Mouse (Mus musculus) heart, embryonic 13.5 days (tissue): ENCODE results near the gene Nipbl. TPM values are rescaled to one million over a fixed set of nuclear protein-coding genes. Genes with fewer than 3 reads are reported as not detected.
"Not testable (repeated sequence)": the region's sequence is repeated elsewhere in the genome, so short reads cannot be mapped to it uniquely, and the experiment has no call there.

ENCODE experiments used
- ATAC-seq: fragments of 200-750 bp; cut with Nextera tagmentation; 2 replicates; pipeline ENCODE4 v1.8.0; 2017; ENCODE audit warnings: moderate TSS enrichment; ENCODE audit not compliant: insufficient number of reproducible peaks, low FRiP score, low TSS enrichment; ENCODE audit errors: extremely low read depth
- H3K27ac ChIP-seq: fragments of 300-500 bp; sonication (generic); replicated peaks from 2 replicates; pipeline ENCODE4 v1.5.1; 2015; ENCODE audit warnings: moderate library complexity, mild to moderate bottlenecking, inconsistent platforms
- H3K27me3 ChIP-seq: fragments of 300-500 bp; sonication (generic); replicated peaks from 2 replicates; pipeline ENCODE4 v1.6.1; 2015; ENCODE audit warnings: mild to moderate bottlenecking, inconsistent platforms
- H3K36me3 ChIP-seq: fragments of 300-500 bp; sonication (generic); 2 replicates; pipeline ENCODE4 v1.6.1; 2015; ENCODE audit warnings: mild to moderate bottlenecking, inconsistent platforms
- H3K4me1 ChIP-seq: fragments of 300-500 bp; sonication (generic); 2 replicates; pipeline ENCODE4 v1.6.1; 2015; ENCODE audit warnings: inconsistent platforms
- H3K4me2 ChIP-seq: fragments of 300-500 bp; sonication (generic); 2 replicates; pipeline ENCODE4 v1.6.1; 2015; ENCODE audit warnings: inconsistent platforms, mild to moderate bottlenecking, moderate library complexity
- H3K4me3 ChIP-seq: fragments of 300-500 bp; sonication (generic); 2 replicates; pipeline ENCODE4 v1.5.1; 2015; ENCODE audit warnings: moderate library complexity, mild to moderate bottlenecking, inconsistent platforms
- H3K9ac ChIP-seq: fragments of 300-500 bp; sonication (generic); 2 replicates; pipeline ENCODE4 v1.6.1; 2015; ENCODE audit warnings: inconsistent platforms, mild to moderate bottlenecking, moderate library complexity
- H3K9me3 ChIP-seq: fragments of 300-500 bp; sonication (generic); 2 replicates; pipeline ENCODE4 v1.6.1; 2016; ENCODE audit warnings: inconsistent platforms
- WGBS: fragments of 180-500 bp; shearing (Covaris S2); methylation state at CpG from one replicate; pipeline ENCODE4 v1.1.7; 2015; ENCODE audit warnings: mixed read lengths; 5-methylcytosine and 5-hydroxymethylcytosine counted together
- polyA plus RNA-seq: library from polyadenylated mRNA; unstranded; fragments of >200 nt; fragmentation: Nextera tagmentation; extraction: Ambion mirVana; gene quantifications from 2 replicates; pipeline ENCODE4 v1.2.1, GENCODE M21; 2015

The Nipbl gene
- polyA plus RNA-seq, 1 experiment from 2014 or later: 10.5 TPM

GRCm38 (mm10) chr15:8291251-8291650, 153.0 kb downstream of the Nipbl start:
- no peak overlapping the region for H3K4me3 ChIP-seq
- peaks cover 2% of the 10 kb centered on the region; the same call in 1 of the 2 replicates for H3K4me1 ChIP-seq
- no peak overlapping the region for H3K27ac ChIP-seq
- H3K9ac ChIP-seq: no peak overlapping the region
- ATAC-seq: no peak
- H3K27me3 ChIP-seq: no peaks in the 10 kb centered on the region
- WGBS: 84% methylated on average over 14 of the region's 14 CpGs
- H3K4me2 ChIP-seq: no peak overlapping the region
- peaks cover 61% of the 10 kb centered on the region for H3K36me3 ChIP-seq
- no peaks in the 10 kb centered on the region for H3K9me3 ChIP-seq

GRCm38 (mm10) chr15:8282155-8282554, 162.1 kb downstream of the Nipbl start:
- Histone ChIP-seq H3K4me2 (no peak overlapping the region), H3K9ac (no peak overlapping the region), H3K27ac (no peak overlapping the region), H3K27me3 (no peaks in the 10 kb centered on the region), H3K36me3 (no peaks in the 10 kb centered on the region), H3K4me3 (no peak overlapping the region), H3K4me1 (0 out of 2 replicates have a peak, but pooled peaks cover 3% of the 10 kb centered on the region), H3K9me3 (no peaks in the 10 kb centered on the region)
- ATAC-seq: no peak
- 72% methylated on average over 2 of the region's 2 CpGs for WGBS

GRCm38 (mm10) chr15:8281701-8282100, 162.6 kb downstream of the Nipbl start:
- no peak for ATAC-seq
- no peaks in the 10 kb centered on the region for H3K9me3 ChIP-seq
- H3K4me3 ChIP-seq: no peak overlapping the region
- 0 out of 2 replicates have a peak, but pooled peaks cover 3% of the 10 kb centered on the region for H3K4me1 ChIP-seq
- no peaks in the 10 kb centered on the region for H3K27me3 ChIP-seq
- H3K4me2 ChIP-seq: no peak overlapping the region
- H3K9ac ChIP-seq: no peak overlapping the region
- H3K36me3 ChIP-seq: no peaks in the 10 kb centered on the region
- WGBS: 77% methylated on average over 7 of the region's 7 CpGs
- H3K27ac ChIP-seq: no peak overlapping the region

- H3K9ac ChIP-seq: peak overlapping the region; percentile 56; the same call in 1 of the 2 replicates
- H3K9me3 ChIP-seq: 0 out of 2 replicates have a peak, but pooled peaks cover 5% of the 10 kb centered on the region
- H3K27ac ChIP-seq: no peak overlapping the region
- peak overlapping the region; percentile 77 for H3K4me2 ChIP-seq
- WGBS: 44% methylated on average over 20 of the region's 20 CpGs
- H3K27me3 ChIP-seq: no peaks in the 10 kb centered on the region
- H3K4me1 ChIP-seq: 0 out of 2 replicates have a peak, but pooled peaks cover 3% of the 10 kb centered on the region
- peaks cover 6% of the 10 kb centered on the region for H3K36me3 ChIP-seq
- peak overlapping the region; percentile 57 for H3K4me3 ChIP-seq
- ATAC-seq: peak; percentile 63; the same call in 1 of the 2 replicates
These were observed 164.2 kb downstream of the Nipbl start for GRCm38 (mm10) chr15:8279929-8280610.

GRCm38 (mm10) chr15:8279320-8279779, 164.9 kb downstream of the Nipbl start:
- ATAC-seq: no peak; the same call in 1 of the 2 replicates
- peak overlapping the region; percentile 57 for H3K4me3 ChIP-seq
- peak overlapping the region; percentile 77 for H3K4me2 ChIP-seq
- peak overlapping the region; percentile 61 for H3K27ac ChIP-seq
- 0 out of 2 replicates have a peak, but pooled peaks cover 5% of the 10 kb centered on the region for H3K9me3 ChIP-seq
- peaks cover 13% of the 10 kb centered on the region for H3K36me3 ChIP-seq
- no peaks in the 10 kb centered on the region for H3K27me3 ChIP-seq
- 29% methylated on average over 16 of the region's 17 CpGs for WGBS
- 0 out of 2 replicates have a peak, but pooled peaks cover 3% of the 10 kb centered on the region for H3K4me1 ChIP-seq
- peak overlapping the region; percentile 78 for H3K9ac ChIP-seq

- 73% methylated on average over 4 of the region's 4 CpGs for WGBS
- ATAC-seq: not testable (repeated sequence)
These were observed 166.3 kb downstream of the Nipbl start for GRCm38 (mm10) chr15:8277916-8278315.

GRCm38 (mm10) chr15:8271952-8272351, 172.3 kb downstream of the Nipbl start:
- H3K27ac ChIP-seq: no peak overlapping the region
- H3K4me1 ChIP-seq: no peaks in the 10 kb centered on the region
- H3K27me3 ChIP-seq: no peaks in the 10 kb centered on the region
- H3K9ac ChIP-seq: no peak overlapping the region
- WGBS: 65% methylated on average over 8 of the region's 8 CpGs
- ATAC-seq: no peak
- H3K36me3 ChIP-seq: peaks cover 78% of the 10 kb centered on the region
- no peak overlapping the region for H3K4me2 ChIP-seq
- H3K4me3 ChIP-seq: no peak overlapping the region
- 0 out of 2 replicates have a peak, but pooled peaks cover 5% of the 10 kb centered on the region for H3K9me3 ChIP-seq

More at GRCm38 (mm10) chr15:8277916-8278315, 166.3 kb downstream of the Nipbl start:
- not testable (repeated sequence) for H3K27ac ChIP-seq, H3K27me3 ChIP-seq, H3K4me1 ChIP-seq, H3K9me3 ChIP-seq, H3K4me3 ChIP-seq, H3K9ac ChIP-seq, H3K4me2 ChIP-seq
- peaks cover 25% of the 10 kb centered on the region for H3K36me3 ChIP-seq

GRCm38 (mm10) chr15:8268231-8268630, 176.0 kb downstream of the Nipbl start:
- H3K4me1 ChIP-seq: no peaks in the 10 kb centered on the region
- H3K9ac ChIP-seq: no peak overlapping the region
- H3K36me3 ChIP-seq: peaks cover 89% of the 10 kb centered on the region
- H3K4me3 ChIP-seq: no peak overlapping the region
- no peaks in the 10 kb centered on the region for H3K9me3 ChIP-seq
- ATAC-seq: no peak
- no peak overlapping the region for H3K4me2 ChIP-seq
- no peak overlapping the region for H3K27ac ChIP-seq
- no peaks in the 10 kb centered on the region for H3K27me3 ChIP-seq
- WGBS: 87% methylated on average over 8 of the region's 8 CpGs

- no peaks in the 10 kb centered on the region for H3K4me1 ChIP-seq
- no peak overlapping the region for H3K4me3 ChIP-seq
- no peak for ATAC-seq
- H3K4me2 ChIP-seq: no peak overlapping the region
- no peak overlapping the region for H3K9ac ChIP-seq
- no peaks in the 10 kb centered on the region for H3K9me3 ChIP-seq
- 85% methylated on average over 3 of the region's 3 CpGs for WGBS
- H3K27ac ChIP-seq: no peak overlapping the region
- H3K27me3 ChIP-seq: no peaks in the 10 kb centered on the region
- H3K36me3 ChIP-seq: peaks cover 88% of the 10 kb centered on the region
These were observed 177.1 kb downstream of the Nipbl start for GRCm38 (mm10) chr15:8267211-8267610.

GRCm38 (mm10) chr15:8265946-8266345, 178.3 kb downstream of the Nipbl start:
- no peak overlapping the region for H3K27ac ChIP-seq
- no peak for ATAC-seq
- H3K27me3 ChIP-seq: no peaks in the 10 kb centered on the region
- H3K9me3 ChIP-seq: no peaks in the 10 kb centered on the region
- no peaks in the 10 kb centered on the region for H3K4me1 ChIP-seq
- H3K9ac ChIP-seq: no peak overlapping the region
- no peak overlapping the region for H3K4me2 ChIP-seq
- H3K4me3 ChIP-seq: no peak overlapping the region
- 84% methylated on average over 3 of the region's 3 CpGs for WGBS
- H3K36me3 ChIP-seq: peaks cover 83% of the 10 kb centered on the region
